Mouse (Mus musculus) layer of hippocampus, postnatal 10 days (tissue): ENCODE data around the gene Arhgef28. TPM values are rescaled to one million over a fixed set of nuclear protein-coding genes. Genes with fewer than 3 reads are reported as not detected.

Source experiments
- DNase-seq, 2 experiments: peaks; one replicate each; pipeline ENCODE4 v3.0.0; 2021; ENCODE audit warnings: low spot score in 2 of 2
- total RNA-seq, 2 experiments: library from RNA; stranded (reverse); gene quantifications; 2 replicates each; pipeline ENCODE4 v1.2.3; 2021

The Arhgef28 gene
- total RNA-seq, 2 experiments from 2014 or later = 76.3 to 80.5 TPM

- DNase-seq = peak; percentile 27 to 41
These were observed 189.2 kb downstream of the Arhgef28 start for GRCm38 (mm10) chr13:98016923-98017588.

GRCm38 (mm10) chr13:98015981-98016922 is 190.0 kb downstream of the Arhgef28 start:
- DNase-seq = no peak

DNA sequence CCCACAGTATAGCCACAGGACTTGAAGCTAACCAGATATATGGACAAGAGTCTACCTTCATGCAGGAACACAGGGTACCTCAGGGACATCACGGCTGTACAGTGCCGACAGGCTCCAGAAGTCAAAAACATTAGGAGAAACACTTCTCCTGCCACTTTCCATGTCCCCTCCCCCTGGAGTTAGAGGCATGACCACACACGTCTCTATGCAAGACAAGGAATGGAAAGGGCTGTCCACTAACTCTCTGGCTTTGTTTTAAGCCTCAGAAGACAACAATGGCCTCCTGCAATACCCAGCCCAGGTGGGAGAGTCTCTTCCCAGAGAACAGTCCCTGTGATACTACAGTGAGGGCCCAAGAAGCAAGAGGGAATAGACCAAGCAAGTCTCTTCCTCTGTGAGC is 191.3 kb downstream of the Arhgef28 start:
- no peak for DNase-seq

- DNase-seq = no peak
These were observed 192.5 kb downstream of the Arhgef28 start for GRCm38 (mm10) chr13:98013715-98014114.

GRCm38 (mm10) chr13:98011931-98012341 is 194.3 kb downstream of the Arhgef28 start:
- DNase-seq = no peak

GRCm38 (mm10) chr13:98009070-98009469 is 197.2 kb downstream of the Arhgef28 start:
- no peak for DNase-seq

DNA sequence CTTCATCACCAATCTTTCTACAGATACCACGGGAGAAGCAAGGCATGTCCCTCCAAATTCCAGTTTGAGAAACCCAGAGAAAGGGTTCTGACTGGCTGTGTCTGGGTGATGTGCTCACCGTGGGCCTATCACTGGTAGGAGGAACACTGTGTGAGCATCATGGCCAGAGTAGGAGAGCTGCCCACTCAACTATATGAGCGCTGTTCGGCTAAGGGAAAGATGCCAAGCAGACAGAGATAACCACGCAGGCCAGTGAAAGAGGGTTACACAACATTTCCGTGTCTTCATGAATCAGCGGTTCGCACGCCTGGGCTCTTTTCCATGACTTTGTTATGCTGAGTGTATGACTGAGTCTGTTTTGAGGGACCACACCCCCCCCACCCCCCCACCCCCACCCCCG is 197.7 kb downstream of the Arhgef28 start:
- no peak for DNase-seq

- no peak for DNase-seq
These were observed 200.5 kb downstream of the Arhgef28 start for GRCm38 (mm10) chr13:98005611-98006218.

DNA sequence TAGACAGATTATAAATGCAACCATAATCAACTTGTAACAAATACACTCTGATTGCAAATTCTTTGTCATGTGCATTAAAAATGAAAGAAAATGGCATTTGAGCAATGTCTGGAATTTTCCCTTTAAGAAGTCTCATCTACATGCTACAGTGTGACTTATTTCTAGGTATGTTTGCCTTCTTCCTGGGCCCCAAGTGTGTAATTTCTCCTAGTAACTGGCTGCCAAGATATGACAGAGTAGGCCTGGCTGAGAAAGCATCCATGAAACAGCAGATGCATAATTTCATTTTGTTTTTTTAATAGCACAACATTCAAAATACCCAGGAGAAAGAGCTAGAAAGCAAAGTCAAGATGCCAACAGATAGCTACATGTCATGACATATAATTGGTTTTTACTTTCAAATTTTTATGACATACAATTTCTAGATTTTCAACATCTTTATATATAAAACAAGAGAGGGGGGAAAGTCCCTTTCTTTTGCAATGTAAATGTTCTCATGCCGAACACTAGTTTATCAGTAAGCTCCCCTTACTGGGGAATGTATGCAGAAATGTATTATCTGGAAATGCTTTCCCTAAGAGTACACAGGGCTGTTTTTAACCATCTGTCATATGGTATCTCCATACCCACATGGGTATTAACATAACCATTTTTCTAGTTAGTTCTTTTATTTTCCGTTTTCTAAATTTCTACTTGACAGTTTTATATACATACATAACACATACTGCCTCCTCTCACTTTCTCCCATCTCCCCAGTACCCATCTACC is 201.4 kb downstream of the Arhgef28 start:
- DNase-seq = no peak

- no peak for DNase-seq
These were observed 202.5 kb downstream of the Arhgef28 start for GRCm38 (mm10) chr13:98003690-98004089.

DNA sequence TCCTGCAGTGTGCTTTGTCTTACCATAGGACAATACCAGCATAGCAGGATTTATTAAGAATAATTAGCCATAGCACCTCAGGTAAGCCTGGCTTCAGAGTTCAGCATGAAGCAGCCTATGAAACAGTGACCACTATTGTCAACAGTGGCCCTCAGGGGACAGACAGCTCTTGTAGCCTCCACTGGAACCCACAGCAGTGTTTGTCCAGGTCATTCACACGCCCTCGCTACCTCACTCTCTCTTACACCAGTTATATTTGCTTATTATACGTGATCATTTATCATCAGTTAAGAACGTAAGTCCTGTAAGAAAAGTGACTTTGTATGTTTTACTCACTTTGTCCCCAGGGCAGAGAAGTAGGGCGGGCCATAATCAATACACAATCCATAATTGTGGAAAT is 203.6 kb downstream of the Arhgef28 start:
- no peak for DNase-seq

GRCm38 (mm10) chr13:98002121-98002520 is 204.1 kb downstream of the Arhgef28 start:
- DNase-seq = no peak

- DNase-seq = no peak
These were observed 204.5 kb downstream of the Arhgef28 start for GRCm38 (mm10) chr13:98001719-98002118.

GRCm38 (mm10) chr13:98000841-98001240 is 205.4 kb downstream of the Arhgef28 start:
- DNase-seq = no peak

GRCm38 (mm10) chr13:97999130-97999529 is 207.1 kb downstream of the Arhgef28 start:
- no peak for DNase-seq

- DNase-seq = no peak
These were observed 207.7 kb downstream of the Arhgef28 start for GRCm38 (mm10) chr13:97998570-97998969.

- DNase-seq = no peak
These were observed 215.3 kb downstream of the Arhgef28 start for GRCm38 (mm10) chr13:97990939-97991338.

DNA sequence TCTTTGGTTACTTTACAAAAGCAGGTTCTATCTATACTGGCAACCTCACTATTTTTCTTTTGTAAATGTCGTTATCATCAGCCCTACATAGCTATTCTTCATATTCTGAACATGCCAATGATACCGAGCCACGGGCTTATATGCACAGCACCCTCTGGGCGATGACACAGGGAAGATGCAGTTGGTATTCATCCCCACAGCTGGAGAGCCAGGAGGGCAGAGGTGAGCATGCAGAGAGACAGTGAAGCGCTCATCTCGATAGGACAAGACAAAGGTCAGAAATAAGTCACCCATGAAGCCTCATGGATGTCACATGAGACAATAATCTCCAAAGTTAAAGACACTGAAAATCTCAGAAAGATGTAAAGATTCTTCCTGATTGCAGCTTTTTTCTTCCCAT is 217.4 kb downstream of the Arhgef28 start:
- no peak for DNase-seq

DNA sequence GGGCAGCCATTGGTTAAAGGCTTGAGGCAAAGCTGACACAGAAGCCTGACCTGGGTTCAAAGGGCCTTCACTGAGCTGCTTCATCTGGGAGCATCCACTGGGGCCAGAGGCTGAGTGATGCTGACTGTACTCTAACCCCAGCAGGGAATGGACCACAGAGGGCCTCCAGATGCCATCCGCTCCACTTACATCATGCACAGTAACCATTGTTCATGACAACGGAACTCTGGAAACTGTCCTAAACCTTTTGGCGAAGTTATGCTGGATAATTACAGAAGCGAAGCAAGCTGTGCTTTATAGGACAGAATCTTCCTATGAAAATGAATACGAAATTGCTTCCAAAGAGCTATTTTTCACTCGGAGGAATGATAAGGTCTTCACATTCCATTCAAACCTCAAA is 219.5 kb downstream of the Arhgef28 start:
- DNase-seq = no peak

DNA sequence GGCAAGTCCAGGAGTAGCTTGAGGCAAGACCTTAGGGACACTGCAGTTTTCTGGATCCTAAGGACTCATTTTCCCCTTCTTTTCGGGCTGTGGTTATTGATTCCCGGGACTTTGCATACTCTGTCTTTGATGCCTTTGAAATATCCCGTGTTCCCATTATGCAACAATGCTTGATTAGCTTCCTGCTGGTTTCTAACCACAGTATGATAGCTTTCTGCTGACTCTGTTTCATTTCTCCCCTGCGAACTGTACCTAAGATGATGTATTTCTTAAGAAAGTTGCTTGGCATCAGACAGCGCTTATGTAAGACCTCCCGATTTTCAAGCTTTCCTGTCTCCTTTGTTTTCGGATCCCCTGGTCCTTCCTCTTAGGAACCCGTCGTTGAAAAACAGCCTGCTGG is 229.1 kb downstream of the Arhgef28 start:
- no peak for DNase-seq

GRCm38 (mm10) chr13:97976642-97977041 is 229.6 kb downstream of the Arhgef28 start:
- DNase-seq = no peak
